Mouse (Mus musculus): ENCODE data around the gene Chmp6. TPM values are rescaled to one million over a fixed set of nuclear protein-coding genes. Genes with fewer than 3 reads are reported as not detected.

Chmp6 gene
- polyA plus RNA-seq, 1 experiment from 2014 or later, result 109 TPM

GRCm38 (mm10) chr11:119913935-119914314, 684 bp downstream of the Chmp6 start:
- peak overlapping the region; percentile 97 for H3K4me3 ChIP-seq (ENCODE audit: low read depth, low read length)
- peak overlapping the region; percentile 95 for H3K9ac ChIP-seq (ENCODE audit: low read length)
- H3K4me2 ChIP-seq (ENCODE audit: low read depth, severe bottlenecking), result peak overlapping the region; percentile 91
- H3K27ac ChIP-seq (replicated peaks; ENCODE audit: low read depth, low read length), result peak overlapping the region; percentile 71
- H3K4me1 ChIP-seq (ENCODE audit: control insufficient read depth, insufficient read depth, low read length), result peaks cover 25% of the 10 kb centered on the region
- no peak for ATAC-seq (ENCODE audit: insufficient number of reproducible peaks, low FRiP score, low TSS enrichment, low read depth)
- no peaks in the 10 kb centered on the region for H3K9me3 ChIP-seq (ENCODE audit: control insufficient read depth, low read length)
- H3K36me3 ChIP-seq (ENCODE audit: control insufficient read depth, insufficient read depth, low read length), result peaks cover 12% of the 10 kb centered on the region
- WGBS, result under 1% methylated on average over 26 of the region's 26 CpGs
- no peak for DNase-seq (ENCODE audit: low spot score)
- no peaks in the 10 kb centered on the region for H3K27me3 ChIP-seq (ENCODE audit: control insufficient read depth, insufficient read depth, low read length)

GRCm38 (mm10) chr11:119914381-119914780, 1.1 kb downstream of the Chmp6 start:
- peaks cover 14% of the 10 kb centered on the region for H3K36me3 ChIP-seq (ENCODE audit: control insufficient read depth, insufficient read depth, low read length)
- DNase-seq (ENCODE audit: low spot score) (no peak), ATAC-seq (ENCODE audit: insufficient number of reproducible peaks, low FRiP score, low TSS enrichment, low read depth) (no peak)
- WGBS, result 27% methylated on average over 4 of the region's 4 CpGs
- H3K4me3 ChIP-seq (ENCODE audit: low read depth, low read length), result peak overlapping the region; percentile 97
- peak overlapping the region; percentile 91 for H3K4me2 ChIP-seq (ENCODE audit: low read depth, severe bottlenecking)
- peak overlapping the region; percentile 95 for H3K9ac ChIP-seq (ENCODE audit: low read length)
- H3K9me3 ChIP-seq (ENCODE audit: control insufficient read depth, low read length), result no peaks in the 10 kb centered on the region
- H3K27ac ChIP-seq (replicated peaks; ENCODE audit: low read depth, low read length), result no peak overlapping the region; the same call in 1 of the 2 replicates
- H3K4me1 ChIP-seq (ENCODE audit: control insufficient read depth, insufficient read depth, low read length), result peaks cover 25% of the 10 kb centered on the region
- H3K27me3 ChIP-seq (ENCODE audit: control insufficient read depth, insufficient read depth, low read length), result no peaks in the 10 kb centered on the region

- Histone ChIP-seq H3K27ac (replicated peaks; ENCODE audit: low read depth, low read length) (no peak overlapping the region), H3K36me3 (ENCODE audit: control insufficient read depth, insufficient read depth, low read length) (peaks cover 14% of the 10 kb centered on the region), H3K9me3 (ENCODE audit: control insufficient read depth, low read length) (no peaks in the 10 kb centered on the region), H3K4me2 (ENCODE audit: low read depth, severe bottlenecking) (peak overlapping the region; percentile 8; the same call in 1 of the 2 replicates), H3K9ac (ENCODE audit: low read length) (no peak overlapping the region), H3K4me1 (ENCODE audit: control insufficient read depth, insufficient read depth, low read length) (peaks cover 19% of the 10 kb centered on the region), H3K4me3 (ENCODE audit: low read depth, low read length) (0 out of 2 replicates have a peak overlapping the region, but pooled peaks have one; percentile 6), H3K27me3 (ENCODE audit: control insufficient read depth, insufficient read depth, low read length) (no peaks in the 10 kb centered on the region)
- 86% methylated on average over 9 of the region's 9 CpGs for WGBS
- ATAC-seq (ENCODE audit: insufficient number of reproducible peaks, low FRiP score, low TSS enrichment, low read depth) (no peak), DNase-seq (ENCODE audit: low spot score) (no peak)
Observed at GRCm38 (mm10) chr11:119915666-119916065, 2.4 kb downstream of the Chmp6 start.

- ATAC-seq (ENCODE audit: insufficient number of reproducible peaks, low FRiP score, low TSS enrichment, low read depth) (no peak), DNase-seq (ENCODE audit: low spot score) (no peak)
- 0 out of 2 replicates have a peak overlapping the region, but pooled peaks have one; percentile 6 for H3K4me3 ChIP-seq (ENCODE audit: low read depth, low read length)
- no peak overlapping the region; the same call in 1 of the 2 replicates for H3K9ac ChIP-seq (ENCODE audit: low read length)
- no peak overlapping the region for H3K27ac ChIP-seq (replicated peaks; ENCODE audit: low read depth, low read length)
- no peaks in the 10 kb centered on the region for H3K9me3 ChIP-seq (ENCODE audit: control insufficient read depth, low read length)
- peaks cover 19% of the 10 kb centered on the region for H3K4me1 ChIP-seq (ENCODE audit: control insufficient read depth, insufficient read depth, low read length)
- peaks cover 14% of the 10 kb centered on the region for H3K36me3 ChIP-seq (ENCODE audit: control insufficient read depth, insufficient read depth, low read length)
- WGBS, result 89% methylated on average over 15 of the region's 15 CpGs
- no peak overlapping the region for H3K4me2 ChIP-seq (ENCODE audit: low read depth, severe bottlenecking)
- no peaks in the 10 kb centered on the region for H3K27me3 ChIP-seq (ENCODE audit: control insufficient read depth, insufficient read depth, low read length)
Observed at GRCm38 (mm10) chr11:119916102-119916790, 3.0 kb downstream of the Chmp6 start.

- DNase-seq (ENCODE audit: low spot score) (no peak), ATAC-seq (ENCODE audit: insufficient number of reproducible peaks, low FRiP score, low TSS enrichment, low read depth) (no peak)
- no peak overlapping the region for H3K9ac ChIP-seq (ENCODE audit: low read length)
- H3K4me2 ChIP-seq (ENCODE audit: low read depth, severe bottlenecking), result no peak overlapping the region
- no peaks in the 10 kb centered on the region for H3K9me3 ChIP-seq (ENCODE audit: control insufficient read depth, low read length)
- H3K4me1 ChIP-seq (ENCODE audit: control insufficient read depth, insufficient read depth, low read length), result peaks cover 19% of the 10 kb centered on the region
- H3K36me3 ChIP-seq (ENCODE audit: control insufficient read depth, insufficient read depth, low read length), result peaks cover 14% of the 10 kb centered on the region
- WGBS, result 89% methylated on average over 21 of the region's 21 CpGs
- H3K27ac ChIP-seq (replicated peaks; ENCODE audit: low read depth, low read length), result no peak overlapping the region
- H3K4me3 ChIP-seq (ENCODE audit: low read depth, low read length), result no peak overlapping the region
- no peaks in the 10 kb centered on the region for H3K27me3 ChIP-seq (ENCODE audit: control insufficient read depth, insufficient read depth, low read length)
Observed at GRCm38 (mm10) chr11:119916834-119917469, 3.7 kb downstream of the Chmp6 start.

- Histone ChIP-seq H3K4me2 (ENCODE audit: low read depth, severe bottlenecking) (no peak overlapping the region), H3K36me3 (ENCODE audit: control insufficient read depth, insufficient read depth, low read length) (peaks cover 14% of the 10 kb centered on the region), H3K9me3 (ENCODE audit: control insufficient read depth, low read length) (no peaks in the 10 kb centered on the region), H3K4me1 (ENCODE audit: control insufficient read depth, insufficient read depth, low read length) (peaks cover 9% of the 10 kb centered on the region), H3K9ac (ENCODE audit: low read length) (no peak overlapping the region), H3K4me3 (ENCODE audit: low read depth, low read length) (no peak overlapping the region), H3K27ac (replicated peaks; ENCODE audit: low read depth, low read length) (no peak overlapping the region), H3K27me3 (ENCODE audit: control insufficient read depth, insufficient read depth, low read length) (no peaks in the 10 kb centered on the region)
- DNase-seq (ENCODE audit: low spot score) (no peak), ATAC-seq (ENCODE audit: insufficient number of reproducible peaks, low FRiP score, low TSS enrichment, low read depth) (no peak)
- 89% methylated on average over 7 of the region's 7 CpGs for WGBS
Observed at GRCm38 (mm10) chr11:119918521-119918920, 5.3 kb downstream of the Chmp6 start.

- Histone ChIP-seq H3K36me3 (ENCODE audit: control insufficient read depth, insufficient read depth, low read length) (peaks cover 14% of the 10 kb centered on the region), H3K4me1 (ENCODE audit: control insufficient read depth, insufficient read depth, low read length) (peaks cover 7% of the 10 kb centered on the region), H3K4me3 (ENCODE audit: low read depth, low read length) (no peak overlapping the region), H3K27me3 (ENCODE audit: control insufficient read depth, insufficient read depth, low read length) (no peaks in the 10 kb centered on the region), H3K4me2 (ENCODE audit: low read depth, severe bottlenecking) (no peak overlapping the region), H3K9ac (ENCODE audit: low read length) (no peak overlapping the region), H3K9me3 (ENCODE audit: control insufficient read depth, low read length) (no peaks in the 10 kb centered on the region), H3K27ac (replicated peaks; ENCODE audit: low read depth, low read length) (no peak overlapping the region)
- ATAC-seq (ENCODE audit: insufficient number of reproducible peaks, low FRiP score, low TSS enrichment, low read depth), result no peak
- no peak for DNase-seq (ENCODE audit: low spot score)
- 89% methylated on average over 4 of the region's 4 CpGs for WGBS
Observed at GRCm38 (mm10) chr11:119919432-119919831, 6.2 kb downstream of the Chmp6 start.

GRCm38 (mm10) chr11:119919897-119920296, 6.7 kb downstream of the Chmp6 start:
- no peak overlapping the region for H3K27ac ChIP-seq (replicated peaks; ENCODE audit: low read depth, low read length)
- WGBS, result 64% methylated on average over 8 of the region's 8 CpGs
- H3K27me3 ChIP-seq (ENCODE audit: control insufficient read depth, insufficient read depth, low read length), result no peaks in the 10 kb centered on the region
- no peak overlapping the region for H3K9ac ChIP-seq (ENCODE audit: low read length)
- peaks cover 2% of the 10 kb centered on the region for H3K4me1 ChIP-seq (ENCODE audit: control insufficient read depth, insufficient read depth, low read length)
- no peak overlapping the region for H3K4me3 ChIP-seq (ENCODE audit: low read depth, low read length)
- peaks cover 14% of the 10 kb centered on the region for H3K36me3 ChIP-seq (ENCODE audit: control insufficient read depth, insufficient read depth, low read length)
- no peaks in the 10 kb centered on the region for H3K9me3 ChIP-seq (ENCODE audit: control insufficient read depth, low read length)
- ATAC-seq (ENCODE audit: insufficient number of reproducible peaks, low FRiP score, low TSS enrichment, low read depth), result no peak
- no peak overlapping the region for H3K4me2 ChIP-seq (ENCODE audit: low read depth, severe bottlenecking)
- DNase-seq (ENCODE audit: low spot score), result peak; percentile 79
